Mouse (Mus musculus) heart, adult 11 months (tissue): ENCODE data around the gene Nudt3.
A peak's percentile ranks its signal among the peaks of the same experiment; 100 is the strongest.
"Not testable (repeated sequence)": the region's sequence is repeated elsewhere in the genome, so short reads cannot be mapped to it uniquely, and the experiment has no call there.

Experiments
- DNase-seq: peaks from one replicate; pipeline ENCODE4 v3.0.0; 2022

Nudt3 gene

DNA sequence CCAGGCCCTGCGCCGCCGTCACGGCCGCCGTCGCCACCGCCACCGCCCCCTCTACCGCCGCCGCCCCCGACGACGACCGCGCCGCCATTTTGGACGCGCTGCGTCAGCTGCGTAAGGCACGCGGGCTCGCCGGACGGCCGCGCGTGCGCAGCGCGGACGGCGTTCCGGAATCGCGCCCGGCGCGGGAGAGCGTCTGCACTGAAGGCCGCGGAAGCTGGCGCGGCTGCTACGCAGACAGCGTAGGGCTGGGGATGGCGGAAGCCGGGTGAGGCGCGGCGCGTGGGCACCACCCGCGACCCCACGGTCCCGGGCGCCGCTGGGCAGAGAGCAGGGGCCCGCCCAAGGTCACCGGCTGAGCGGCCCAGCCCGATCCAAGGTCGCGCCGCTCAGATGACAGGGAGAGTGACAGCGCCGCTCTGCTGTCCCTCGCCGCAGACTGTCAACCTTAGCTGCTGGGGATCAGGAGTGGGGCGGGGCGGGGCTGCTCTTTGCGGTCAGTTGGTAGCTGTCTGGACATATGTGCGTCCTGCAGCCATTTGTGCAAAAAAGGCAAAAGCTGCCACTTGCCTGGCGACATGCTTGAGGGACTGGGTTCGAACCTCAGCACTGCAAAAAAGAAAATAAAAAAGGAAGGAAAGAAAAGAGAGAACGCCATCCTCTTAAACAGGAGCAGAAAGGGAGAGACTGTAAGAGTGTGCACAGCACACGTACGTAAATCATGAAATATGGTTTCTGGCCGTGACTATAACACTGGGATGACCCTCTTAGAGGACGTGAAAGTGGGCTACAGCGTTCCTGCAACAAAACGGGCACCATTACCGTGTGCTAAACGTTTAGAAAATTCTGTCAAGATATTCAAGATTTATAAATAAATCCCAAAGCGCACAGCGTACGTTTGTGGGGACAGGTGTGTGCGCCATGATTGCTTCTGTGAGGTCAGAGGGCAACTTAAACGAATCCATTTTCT is at the start of gene Nudt3:
Nudt3 (minus strand) TSS at position 136 of the 967 bp plus-strand sequence.
- peak; percentile 99 for DNase-seq

DNA sequence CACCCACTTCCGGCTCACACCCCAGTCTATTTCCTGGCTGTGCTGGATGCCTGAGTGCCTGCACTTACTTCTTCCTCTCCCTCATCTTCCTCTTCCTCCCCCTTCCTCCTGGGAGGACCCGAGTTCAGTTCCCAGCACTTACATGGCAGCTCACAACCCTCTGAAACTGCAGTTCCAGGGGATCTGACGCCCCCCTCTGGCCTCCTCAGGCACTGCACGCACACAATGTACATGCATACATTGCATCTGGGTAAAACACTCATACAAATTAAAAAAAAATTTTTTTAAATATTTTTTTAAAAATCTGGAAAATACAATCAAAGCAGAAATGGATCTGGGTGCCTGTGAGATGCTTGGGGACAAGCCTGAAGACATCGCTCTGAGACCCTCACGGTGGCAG is 48.4 kb upstream of the Nudt3 start:
- DNase-seq: no peak

GRCm38 (mm10) chr17:27658767-27659166 is 35.5 kb upstream of the Nudt3 start:
- DNase-seq: no peak

- DNase-seq: no peak
These were observed 33.8 kb upstream of the Nudt3 start for GRCm38 (mm10) chr17:27657123-27657522.

DNA sequence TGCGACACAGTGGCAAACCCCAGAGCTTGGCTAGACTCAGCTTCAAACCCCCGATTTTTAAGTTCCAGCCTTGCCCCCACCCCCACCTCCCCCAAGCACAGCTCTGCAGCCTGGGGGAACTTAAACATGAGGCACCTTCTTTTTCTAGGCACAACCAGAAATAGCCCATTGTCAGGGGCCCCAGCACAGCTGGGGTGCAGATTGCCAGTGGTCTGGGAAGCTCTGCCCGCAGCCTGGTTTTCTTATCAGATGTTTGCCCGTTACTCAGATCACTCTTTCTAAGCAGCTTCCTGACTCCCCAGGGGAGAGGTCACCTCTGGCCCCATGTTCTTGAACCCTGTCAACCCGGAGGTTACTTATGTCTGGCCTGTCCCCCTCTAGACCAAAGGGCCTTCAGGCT is 33.1 kb upstream of the Nudt3 start:
- DNase-seq: no peak

GRCm38 (mm10) chr17:27656011-27656399 is 32.7 kb upstream of the Nudt3 start:
- no peak for DNase-seq

- DNase-seq: no peak
These were observed 32.1 kb upstream of the Nudt3 start, which contains the start of gene Pacsin1 for GRCm38 (mm10) chr17:27655089-27656010. Gene Pacsin1, plus strand, starts transcription at chr17:27655509.

DNA sequence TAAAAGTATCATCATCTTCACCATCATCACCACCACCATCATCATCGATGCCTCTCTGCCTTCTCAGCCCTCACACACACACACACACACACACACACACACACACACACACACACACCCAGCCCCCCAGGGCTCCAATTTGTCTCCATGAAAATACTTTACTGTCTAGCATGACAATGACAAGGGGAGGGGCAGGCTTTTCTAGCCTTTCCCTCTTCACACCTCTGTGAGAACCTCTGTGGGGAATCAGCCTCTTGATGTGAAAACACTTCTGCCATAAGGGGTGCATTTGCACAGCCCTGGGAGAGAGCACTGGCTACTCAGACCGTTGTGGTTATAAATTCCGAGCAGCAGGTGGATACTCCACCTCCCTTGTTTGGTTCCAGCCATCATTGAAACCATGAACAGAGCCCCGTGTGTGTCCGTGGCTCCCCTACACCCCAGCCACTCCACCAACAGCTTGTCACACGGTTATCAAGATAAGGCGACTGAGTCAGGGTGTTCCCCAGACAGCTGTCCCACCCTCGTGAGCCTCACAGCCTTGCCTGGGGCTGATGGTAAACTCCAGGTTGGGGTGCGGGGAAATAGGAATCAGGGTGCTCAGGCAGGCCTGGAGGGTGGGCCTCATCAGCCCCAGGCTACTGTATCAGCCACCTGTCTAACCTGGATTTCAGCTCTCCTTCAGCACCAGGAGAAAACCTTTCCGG is 30.1 kb upstream of the Nudt3 start:
- no peak for DNase-seq

DNA sequence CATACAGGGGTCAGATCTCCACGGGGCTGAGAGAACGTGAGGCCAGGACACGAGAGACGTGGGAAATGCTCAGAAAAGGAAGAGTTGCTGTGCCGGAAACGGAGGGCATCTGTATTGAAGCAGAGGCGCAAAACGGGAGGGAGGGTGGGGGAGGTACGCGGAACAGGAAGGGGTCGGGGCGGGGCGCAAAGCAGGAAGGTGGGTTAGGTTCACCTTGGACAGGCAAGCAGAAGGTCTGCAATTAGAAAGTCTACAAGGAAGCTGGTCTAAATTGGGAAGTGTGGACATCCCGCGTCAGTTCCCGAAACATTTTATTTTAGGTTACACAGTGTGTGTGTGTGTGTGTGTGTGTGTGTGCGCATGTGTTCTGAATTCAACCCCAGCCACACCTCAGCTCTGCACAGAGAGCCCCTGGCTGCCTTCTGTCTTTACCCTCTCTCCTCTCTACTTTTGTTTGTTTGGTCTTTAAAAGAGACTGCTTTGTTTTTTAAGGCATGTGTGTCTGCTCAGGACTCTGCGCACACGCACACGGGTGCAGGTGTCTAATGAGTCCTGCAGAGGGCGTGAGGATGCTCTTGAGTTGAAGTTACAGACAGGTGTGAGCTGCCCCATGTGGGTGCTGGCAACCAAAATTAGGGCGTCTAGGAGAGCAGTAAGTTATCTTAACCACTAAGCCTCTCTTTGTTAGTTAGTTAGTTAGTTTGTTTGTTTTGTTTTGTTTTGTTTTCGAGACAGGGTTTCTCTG is 28.9 kb upstream of the Nudt3 start:
- no peak for DNase-seq

DNA sequence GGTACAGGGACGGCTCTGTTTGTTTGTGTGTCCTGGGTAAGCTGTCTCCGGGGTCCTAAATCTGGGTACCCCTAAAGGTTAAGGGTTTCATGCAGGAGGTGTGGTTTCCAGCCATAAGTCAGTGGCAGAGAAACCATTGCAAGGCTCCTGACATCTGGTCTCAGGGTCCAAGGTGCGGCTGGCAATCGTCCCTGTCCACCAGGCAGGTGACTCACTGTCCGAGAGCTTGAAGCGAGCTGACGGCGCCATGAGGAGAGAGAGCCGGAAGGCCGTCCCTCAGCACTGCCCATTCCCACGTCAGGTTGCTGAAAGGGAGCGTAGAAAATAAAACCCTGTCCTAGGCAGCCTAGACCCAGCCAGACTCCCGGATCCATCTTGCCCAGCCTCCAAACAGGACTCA is 27.3 kb upstream of the Nudt3 start:
- DNase-seq: no peak

- no peak for DNase-seq
These were observed 26.9 kb upstream of the Nudt3 start for GRCm38 (mm10) chr17:27650160-27650559.

- no peak for DNase-seq
These were observed 22.5 kb upstream of the Nudt3 start for GRCm38 (mm10) chr17:27645807-27646206.

DNA sequence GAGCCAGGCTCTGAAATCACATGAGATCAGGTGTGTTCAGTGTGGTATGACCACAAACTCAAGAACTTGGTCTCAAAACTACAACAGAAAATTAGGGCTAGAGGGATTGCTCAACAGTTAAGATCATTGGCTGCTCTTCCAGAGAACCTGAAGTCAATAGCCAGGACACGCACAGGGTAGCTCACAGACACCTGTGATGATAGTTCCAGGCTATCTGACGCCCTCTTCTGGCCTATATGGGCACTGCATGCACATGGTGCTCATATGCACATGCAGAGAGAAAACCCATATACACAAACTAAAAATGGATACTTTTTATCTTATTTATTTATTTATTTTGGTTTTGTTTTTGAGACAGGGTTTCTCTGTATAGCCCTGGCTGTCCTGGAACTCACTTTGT is 21.3 kb upstream of the Nudt3 start:
- no peak for DNase-seq

DNA sequence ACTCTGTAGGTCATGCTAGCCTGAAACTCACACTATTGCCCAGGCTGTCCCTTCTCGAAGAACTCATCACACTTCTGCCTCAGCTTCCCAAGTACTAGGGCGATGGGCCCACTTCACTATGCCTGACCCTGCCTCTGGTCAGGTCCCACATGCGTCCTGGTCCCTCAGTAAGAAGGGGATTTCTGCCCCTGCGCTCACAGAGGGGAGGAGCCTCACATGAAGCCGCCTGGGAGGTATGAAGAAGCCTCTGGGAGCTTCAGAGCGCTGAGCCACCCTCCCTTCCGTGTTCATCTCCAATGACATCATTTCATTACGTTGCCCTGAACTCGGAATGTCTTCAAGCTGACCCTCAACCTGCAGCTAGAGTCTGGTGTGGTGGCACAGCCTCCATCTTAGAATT is 20.5 kb upstream of the Nudt3 start:
- DNase-seq: no peak

GRCm38 (mm10) chr17:27643101-27643500 is 19.8 kb upstream of the Nudt3 start:
- no peak for DNase-seq

- DNase-seq: peak; percentile 95
These were observed 19.3 kb upstream of the Nudt3 start for GRCm38 (mm10) chr17:27642491-27643062.

DNA sequence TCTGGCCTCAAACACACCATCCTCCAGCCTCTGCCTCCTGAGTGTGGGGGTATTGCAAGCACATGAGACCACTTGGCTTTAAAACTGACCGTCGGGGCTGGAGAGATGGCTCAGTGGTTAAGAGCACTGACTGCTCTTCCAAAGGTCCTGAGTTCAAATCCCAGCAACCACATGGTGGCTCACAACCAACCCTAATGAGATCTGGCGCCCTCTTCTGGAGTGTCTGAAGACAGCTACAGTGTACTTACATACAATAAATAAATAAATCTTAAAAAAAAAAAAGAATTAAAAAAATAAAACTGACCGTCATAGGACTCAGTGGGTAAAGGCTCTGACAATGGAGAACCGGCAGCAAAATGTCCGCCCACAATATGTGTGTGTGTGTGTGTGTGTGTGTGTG is 16.6 kb upstream of the Nudt3 start:
- DNase-seq: not testable (repeated sequence)

DNA sequence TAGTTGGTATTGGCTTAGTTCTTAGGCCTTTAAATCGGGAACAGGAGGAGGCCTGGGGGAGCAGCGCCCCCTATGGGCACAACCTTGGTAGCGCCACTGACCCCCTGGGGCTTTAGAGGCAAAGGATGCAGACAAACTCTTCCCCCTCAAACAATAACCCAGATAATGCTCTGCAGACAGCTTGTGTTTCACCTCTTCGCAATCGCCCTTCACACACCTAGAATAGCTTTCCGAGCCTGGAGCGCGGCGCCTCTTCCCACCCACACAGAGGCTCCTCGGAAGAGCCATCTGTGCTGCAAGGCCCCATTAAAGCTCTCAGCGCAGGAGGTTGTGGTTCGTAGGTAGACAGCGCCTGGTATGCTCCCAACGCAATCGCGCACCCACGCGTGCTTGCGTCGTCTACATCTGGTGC is 15.6 kb upstream of the Nudt3 start:
- DNase-seq: no peak

GRCm38 (mm10) chr17:27637333-27637732 is 14.0 kb upstream of the Nudt3 start:
- DNase-seq: peak; percentile 90

DNA sequence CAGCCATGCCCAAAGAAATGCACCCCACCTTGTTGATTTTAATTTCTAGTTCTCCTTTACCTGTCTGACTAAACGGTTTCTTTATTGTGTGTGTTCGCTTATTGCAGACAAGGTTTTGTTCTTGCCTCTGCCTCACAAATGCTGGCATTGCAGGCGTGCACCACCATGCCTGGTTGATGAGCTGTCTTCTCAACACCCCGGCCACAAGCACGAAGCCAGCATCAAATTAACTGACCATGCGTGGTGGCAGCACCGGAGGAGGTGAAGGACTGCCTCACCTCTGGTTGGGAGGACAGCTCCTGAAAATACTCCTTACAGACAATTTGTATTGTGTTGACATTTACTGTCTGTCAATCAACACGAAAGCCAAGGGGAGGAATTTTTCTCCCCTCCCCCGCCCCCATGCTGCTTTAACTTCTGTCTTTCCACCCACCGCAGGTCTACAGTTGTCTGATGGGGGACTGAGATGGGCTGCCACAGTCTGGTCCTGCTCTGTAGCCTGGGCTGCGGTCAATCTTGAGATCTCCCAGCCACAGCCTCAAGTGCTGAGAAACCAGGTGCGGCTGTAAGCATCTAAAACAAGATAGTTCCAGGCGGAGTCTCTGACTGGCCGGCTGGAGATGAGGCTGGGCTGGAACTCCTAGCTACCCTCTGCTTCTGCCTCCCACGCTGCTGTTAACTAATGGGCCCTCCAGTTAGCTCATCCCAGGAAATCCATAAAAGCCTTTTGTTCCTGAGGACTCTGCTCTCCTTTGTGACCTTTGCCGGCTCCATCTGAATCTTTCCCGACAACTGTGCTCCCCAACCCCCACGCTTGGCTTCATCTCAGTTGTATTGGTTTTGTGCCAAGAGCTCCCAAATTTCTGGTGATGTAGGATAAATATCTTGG is 13.1 kb upstream of the Nudt3 start, which contains the start of gene Rps10:
Rps10 (minus strand) TSS at position 538 of the 889 bp plus-strand sequence.
- peak; percentile 93 for DNase-seq

DNA sequence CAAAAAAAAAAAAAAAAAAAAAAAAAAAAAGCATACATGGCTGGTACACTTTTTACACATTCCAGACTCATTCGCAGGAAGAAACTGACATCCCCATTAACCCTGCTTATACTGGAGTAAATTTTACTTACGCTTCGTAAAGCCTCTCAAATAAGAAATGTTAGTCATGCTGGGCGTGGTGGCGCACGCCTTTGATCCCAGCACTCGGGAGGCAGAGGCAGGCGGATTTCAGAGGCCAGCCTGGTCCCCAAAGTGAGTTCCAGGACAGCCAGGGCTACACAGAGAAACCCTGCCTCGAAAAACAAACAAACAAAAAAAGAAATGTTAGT is 12.2 kb upstream of the Nudt3 start:
- not testable (repeated sequence) for DNase-seq
